Mouse (Mus musculus) stomach, embryonic 16.5 days (tissue): ENCODE results near the gene Adal. TPM values are rescaled to one million over a fixed set of nuclear protein-coding genes. Genes with fewer than 3 reads are reported as not detected.
"Not testable (repeated sequence)": the region's sequence is repeated elsewhere in the genome, so short reads cannot be mapped to it uniquely, and the experiment has no call there.

Experiments used
- ATAC-seq: fragments of 200-750 bp; cut with Nextera tagmentation; 2 replicates; pipeline ENCODE4 v1.8.0; 2017; ENCODE audit warnings: moderate number of reproducible peaks, moderate TSS enrichment; ENCODE audit not compliant: insufficient read depth, low FRiP score
- H3K27ac ChIP-seq: fragments of 300-500 bp; sonication (generic); 2 replicates; pipeline ENCODE4 v1.5.1; 2014; ENCODE audit warnings: low read length
- H3K27me3 ChIP-seq: fragments of 300-500 bp; sonication (generic); 2 replicates; pipeline ENCODE4 v1.6.1; 2014; ENCODE audit warnings: low read length, control low read depth, mixed read lengths; ENCODE audit not compliant: control insufficient read depth, insufficient read depth
- H3K36me3 ChIP-seq: fragments of 300-500 bp; sonication (generic); 2 replicates; pipeline ENCODE4 v1.6.1; 2014; ENCODE audit warnings: low read length; ENCODE audit not compliant: control insufficient read depth, insufficient read depth
- H3K4me1 ChIP-seq: fragments of 300-500 bp; sonication (generic); 2 replicates; pipeline ENCODE4 v1.6.1; 2014; ENCODE audit warnings: low read length, control low read depth, mixed read lengths; ENCODE audit not compliant: control insufficient read depth, insufficient read depth
- H3K4me2 ChIP-seq: fragments of 300-500 bp; sonication (generic); 2 replicates; pipeline ENCODE4 v1.6.1; 2014; ENCODE audit warnings: low read depth, low read length, mixed read lengths
- H3K4me3 ChIP-seq: fragments of 300-500 bp; sonication (generic); replicated peaks from 2 replicates; pipeline ENCODE4 v1.5.1; 2014; ENCODE audit warnings: mild to moderate bottlenecking, low read length
- H3K9ac ChIP-seq: fragments of 300-500 bp; sonication (generic); 2 replicates; pipeline ENCODE4 v1.6.1; 2014; ENCODE audit warnings: low read length
- H3K9me3 ChIP-seq: fragments of 300-500 bp; sonication (generic); replicated peaks from 2 replicates; pipeline ENCODE4 v1.6.1; 2016; ENCODE audit warnings: low read length, control low read depth; ENCODE audit not compliant: control insufficient read depth
- WGBS: fragments of 180-500 bp; shearing (Covaris S2); extraction: QIAGEN DNeasy Blood & Tissue Kit; methylation state at CpG from one replicate; pipeline ENCODE4 v1.1.7; 2014; 5-methylcytosine and 5-hydroxymethylcytosine counted together
- polyA plus RNA-seq: library from polyadenylated mRNA; unstranded; fragments of >200 nt; fragmentation: Nextera tagmentation; extraction: Ambion mirVana; gene quantifications from 2 replicates; pipeline ENCODE4 v1.2.1, GENCODE M21; 2015

Gene Adal
- polyA plus RNA-seq = 18.4 and 19.2 TPM in 2 replicates

DNA sequence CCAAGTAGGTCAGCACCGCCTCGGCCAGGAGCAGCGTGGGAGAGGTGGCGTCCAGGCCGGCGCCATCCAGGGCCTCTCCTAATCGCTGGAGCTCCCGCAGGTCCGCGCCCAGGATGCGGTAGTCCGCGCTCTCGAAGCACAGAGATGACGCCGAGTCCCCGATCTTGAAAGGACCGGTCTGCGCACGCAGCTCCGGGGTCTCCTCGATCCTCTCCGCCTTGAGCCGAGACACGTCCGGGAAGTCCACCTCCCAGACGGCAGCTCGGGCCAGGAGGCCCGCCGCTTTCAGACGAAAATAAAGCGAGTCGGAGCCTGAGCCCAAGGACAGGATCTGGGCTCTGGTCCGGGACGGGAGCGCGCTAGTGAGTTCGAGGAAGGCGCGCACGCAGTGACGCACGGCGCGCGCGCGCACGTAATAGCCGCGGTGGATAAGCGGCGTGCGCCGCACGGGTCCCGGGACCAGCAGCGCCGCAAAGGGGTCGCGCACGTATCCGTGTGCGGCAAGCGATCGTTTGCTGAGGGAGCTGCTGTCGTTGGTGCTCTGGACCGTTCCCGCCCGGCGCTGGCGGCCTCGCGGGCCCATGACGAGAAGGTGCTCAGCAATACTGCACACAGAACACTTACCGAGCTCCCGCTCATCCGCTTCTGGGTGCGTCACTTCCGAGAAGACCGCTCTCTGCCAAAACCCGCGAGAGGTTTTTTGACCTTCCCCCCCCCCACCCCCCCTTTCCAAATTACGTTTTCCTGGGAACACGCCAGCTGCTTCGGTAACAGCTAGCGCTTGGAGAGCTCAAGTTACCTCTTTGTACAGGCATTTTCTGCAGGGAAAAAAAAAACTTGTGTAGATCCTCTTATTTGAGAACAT lies at the start of gene Adal, which contains the start of gene Lcmt2:
Gene Adal (plus strand): TSS at position 411 of the 865 bp plus-strand sequence.
Gene Lcmt2 (minus strand): TSS at position 636 of the 865 bp plus-strand sequence.
- WGBS = under 1% methylated on average over 87 of the region's 87 CpGs
- Histone ChIP-seq H3K27me3 (no peaks in the 10 kb centered on the region), H3K4me2 (peak within 1 kb of the TSS; percentile 91), H3K9me3 (no peaks in the 10 kb centered on the region), H3K4me3 (peak within 1 kb of the TSS; percentile 77), H3K36me3 (peaks cover 10% of the 10 kb centered on the region; the same call in 1 of the 2 replicates), H3K27ac (peak within 1 kb of the TSS; percentile 98), H3K4me1 (peaks cover 18% of the 10 kb centered on the region), H3K9ac (peak within 1 kb of the TSS; percentile 91)
- peak; percentile 96 for ATAC-seq

DNA sequence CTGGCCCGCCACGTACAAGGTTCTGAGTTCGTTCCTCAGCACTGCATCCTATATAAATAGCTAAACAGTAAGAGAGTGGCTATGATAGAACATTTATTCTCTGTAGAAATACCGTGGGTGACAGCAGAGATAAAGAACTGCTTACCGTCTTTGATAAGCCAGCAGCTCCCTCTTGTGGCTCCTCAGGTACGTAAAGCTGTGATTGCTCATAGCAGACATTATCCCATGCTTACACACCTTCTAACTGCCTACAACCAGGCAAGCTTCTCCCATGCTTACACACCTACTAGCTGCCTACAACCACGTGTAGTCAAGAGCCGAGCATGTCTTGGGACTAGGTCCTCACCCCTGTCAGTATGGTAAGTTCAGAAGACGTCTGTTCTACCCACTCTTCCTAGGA lies 38.2 kb upstream of the Adal start:
- 12% methylated on average over 9 of the region's 9 CpGs for WGBS
- Histone ChIP-seq H3K4me3 (no peak overlapping the region), H3K27ac (no peak overlapping the region), H3K36me3 (no peaks in the 10 kb centered on the region), H3K4me2 (no peak overlapping the region), H3K9me3 (no peaks in the 10 kb centered on the region), H3K27me3 (no peaks in the 10 kb centered on the region), H3K9ac (no peak overlapping the region), H3K4me1 (no peaks in the 10 kb centered on the region)
- 0 out of 2 replicates have a peak, but pooled peaks have one; percentile 25 for ATAC-seq

DNA sequence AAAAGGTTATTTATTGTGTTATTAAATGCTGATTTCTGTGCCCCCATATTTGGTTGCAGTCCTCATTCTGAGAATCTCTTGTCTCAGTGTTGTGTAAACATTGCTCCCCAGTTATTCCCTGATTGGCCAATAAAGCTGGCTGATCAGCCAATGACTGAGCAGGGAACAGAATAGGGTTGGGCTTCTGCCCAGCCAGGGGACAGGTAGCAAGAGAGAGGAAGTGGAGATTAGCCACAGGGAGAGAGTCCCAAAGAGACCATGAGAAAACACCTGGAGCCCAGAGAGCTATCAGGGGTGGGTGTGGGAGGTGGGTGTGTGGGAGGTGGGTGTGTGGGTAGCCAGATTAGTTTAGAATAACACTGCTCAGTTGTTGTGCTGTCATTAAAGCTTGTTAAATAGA lies 34.3 kb upstream of the Adal start:
- Histone ChIP-seq H3K4me1 (no peaks in the 10 kb centered on the region), H3K27me3 (no peaks in the 10 kb centered on the region), H3K27ac (no peak overlapping the region), H3K4me2 (no peak overlapping the region), H3K9me3 (no peaks in the 10 kb centered on the region), H3K36me3 (no peaks in the 10 kb centered on the region), H3K9ac (no peak overlapping the region), H3K4me3 (no peak overlapping the region)
- no peak for ATAC-seq

DNA sequence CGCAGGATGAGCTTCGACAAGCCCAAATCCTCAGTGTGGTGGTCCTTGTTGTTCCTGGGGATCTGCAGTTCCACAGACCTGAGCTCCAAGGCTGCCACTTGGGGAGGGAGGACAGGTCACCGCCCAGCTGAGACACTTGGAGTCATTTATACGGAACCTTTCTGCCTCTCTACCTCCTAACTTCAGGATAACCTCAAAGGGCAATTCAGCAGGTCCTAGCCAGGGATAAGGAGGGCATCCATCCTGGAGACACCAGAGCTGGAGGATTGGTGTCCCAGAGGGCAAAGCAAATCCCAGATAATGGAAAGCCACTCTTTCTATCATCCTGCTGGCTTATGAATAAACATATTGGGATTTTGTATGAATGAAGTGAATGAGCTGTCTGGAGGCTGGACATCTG lies 30.5 kb upstream of the Adal start, which contains the start of gene Tgm7:
Gene Tgm7 (minus strand): TSS at position 101 of the 400 bp plus-strand sequence.
- Histone ChIP-seq H3K4me2 (no peak within 1 kb of the TSS), H3K9ac (no peak within 1 kb of the TSS), H3K36me3 (no peaks in the 10 kb centered on the region), H3K9me3 (no peaks in the 10 kb centered on the region), H3K27ac (no peak within 1 kb of the TSS), H3K27me3 (no peaks in the 10 kb centered on the region), H3K4me1 (no peaks in the 10 kb centered on the region), H3K4me3 (no peak within 1 kb of the TSS)
- no peak for ATAC-seq
- 94% methylated on average over 4 of the region's 4 CpGs for WGBS

DNA sequence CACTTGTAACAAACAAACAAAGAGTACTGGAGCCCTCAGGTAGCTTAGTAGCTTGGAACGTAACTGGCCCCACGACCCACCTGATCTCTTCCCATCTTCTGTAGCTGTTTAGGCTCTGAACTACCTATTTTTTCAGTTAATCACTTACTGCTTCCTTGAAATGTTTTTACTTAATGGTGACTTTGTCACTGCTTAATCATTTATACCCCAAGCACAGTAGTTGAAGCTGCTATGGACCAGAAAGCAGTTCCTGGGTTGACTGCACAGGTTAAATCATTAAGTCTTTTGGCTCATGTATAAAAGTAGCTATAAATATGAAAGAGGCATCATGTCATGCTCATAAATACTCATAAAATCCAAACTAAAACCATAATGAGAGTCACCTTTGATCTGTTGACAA lies 24.8 kb upstream of the Adal start:
- no peaks in the 10 kb centered on the region for H3K36me3 ChIP-seq
- H3K4me1 ChIP-seq = no peaks in the 10 kb centered on the region
- 86% methylated on average over 2 of the region's 2 CpGs for WGBS
- H3K4me3 ChIP-seq = no peak overlapping the region
- no peak overlapping the region for H3K4me2 ChIP-seq
- no peak overlapping the region for H3K9ac ChIP-seq
- no peak overlapping the region for H3K27ac ChIP-seq
- no peaks in the 10 kb centered on the region for H3K27me3 ChIP-seq
- no peaks in the 10 kb centered on the region for H3K9me3 ChIP-seq
- ATAC-seq = no peak

DNA sequence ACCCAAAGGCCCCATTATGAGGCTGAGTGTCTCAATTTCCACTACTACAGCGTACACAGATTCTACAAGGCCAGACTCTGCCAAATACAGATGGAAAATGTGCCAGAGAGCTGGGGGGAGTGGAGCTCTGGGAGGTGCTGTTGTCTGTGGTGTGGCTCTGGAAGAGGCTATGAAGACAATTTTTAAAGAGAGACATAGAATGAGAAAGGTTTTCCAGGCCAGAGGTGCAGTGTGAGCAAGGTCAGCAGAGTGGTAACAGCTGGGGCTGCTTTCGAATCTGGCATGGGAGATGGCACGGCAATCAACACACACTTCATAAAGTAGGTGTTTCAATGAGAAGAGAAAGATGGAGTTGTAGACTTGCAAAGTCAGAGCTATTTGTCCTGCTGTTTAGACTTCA lies 21.0 kb upstream of the Adal start:
- no peaks in the 10 kb centered on the region for H3K27me3 ChIP-seq
- no peak overlapping the region for H3K9ac ChIP-seq
- H3K36me3 ChIP-seq = no peaks in the 10 kb centered on the region
- H3K4me2 ChIP-seq = no peak overlapping the region
- no peak overlapping the region for H3K4me3 ChIP-seq
- WGBS = 80% methylated on average over 3 of the region's 3 CpGs
- no peak for ATAC-seq
- no peaks in the 10 kb centered on the region for H3K9me3 ChIP-seq
- no peak overlapping the region for H3K27ac ChIP-seq
- H3K4me1 ChIP-seq = no peaks in the 10 kb centered on the region

DNA sequence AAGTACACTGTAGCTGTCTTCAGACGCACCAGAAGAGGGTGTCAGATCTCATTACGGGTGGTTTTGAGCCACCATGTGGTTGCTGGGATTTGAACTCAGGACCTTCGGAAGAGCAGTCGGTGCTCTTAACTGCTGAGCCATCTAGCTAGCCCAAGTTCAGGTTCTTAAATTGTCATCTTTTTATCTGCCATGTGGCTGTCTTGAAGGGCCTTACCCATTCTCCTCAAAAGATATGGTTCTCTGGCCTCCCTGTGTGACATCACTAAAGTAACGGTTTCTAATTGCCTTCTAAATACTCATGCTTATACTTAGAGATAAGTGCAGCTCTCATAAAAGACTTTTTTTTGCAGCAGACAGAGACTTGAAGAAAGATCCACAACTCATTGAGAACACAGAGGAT lies 13.9 kb upstream of the Adal start:
- 91% methylated on average over 5 of the region's 5 CpGs for WGBS
- H3K27me3 ChIP-seq, H3K27ac ChIP-seq, ATAC-seq, H3K9me3 ChIP-seq, H3K4me1 ChIP-seq, H3K4me2 ChIP-seq, H3K4me3 ChIP-seq, H3K9ac ChIP-seq, H3K36me3 ChIP-seq: not testable (repeated sequence)

DNA sequence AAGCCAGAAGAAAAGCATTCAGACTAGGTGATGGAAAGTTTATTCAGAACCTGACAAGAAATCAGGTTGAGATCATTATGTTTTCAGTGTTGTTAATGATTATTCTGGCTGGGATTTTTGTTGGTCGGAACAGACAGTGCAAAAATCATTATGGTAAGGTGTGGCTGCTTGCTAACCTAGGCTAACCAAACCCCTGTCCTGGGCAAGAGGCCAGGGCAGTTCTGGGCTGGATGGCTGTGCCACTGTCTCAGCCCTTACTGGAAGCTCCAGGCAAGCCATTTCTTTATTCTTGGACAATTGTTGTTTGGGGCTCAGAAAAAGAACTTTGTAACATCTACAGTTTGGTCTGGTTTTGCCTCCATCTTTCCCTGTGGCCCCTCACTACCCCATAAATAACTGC lies 12.7 kb upstream of the Adal start:
- Histone ChIP-seq H3K36me3 (no peaks in the 10 kb centered on the region), H3K4me3 (no peak overlapping the region), H3K27me3 (no peaks in the 10 kb centered on the region), H3K4me2 (no peak overlapping the region), H3K9me3 (no peaks in the 10 kb centered on the region), H3K9ac (no peak overlapping the region), H3K4me1 (no peaks in the 10 kb centered on the region), H3K27ac (no peak overlapping the region)
- no peak for ATAC-seq
- 59% methylated on average over 1 of the region's 1 CpGs for WGBS

DNA sequence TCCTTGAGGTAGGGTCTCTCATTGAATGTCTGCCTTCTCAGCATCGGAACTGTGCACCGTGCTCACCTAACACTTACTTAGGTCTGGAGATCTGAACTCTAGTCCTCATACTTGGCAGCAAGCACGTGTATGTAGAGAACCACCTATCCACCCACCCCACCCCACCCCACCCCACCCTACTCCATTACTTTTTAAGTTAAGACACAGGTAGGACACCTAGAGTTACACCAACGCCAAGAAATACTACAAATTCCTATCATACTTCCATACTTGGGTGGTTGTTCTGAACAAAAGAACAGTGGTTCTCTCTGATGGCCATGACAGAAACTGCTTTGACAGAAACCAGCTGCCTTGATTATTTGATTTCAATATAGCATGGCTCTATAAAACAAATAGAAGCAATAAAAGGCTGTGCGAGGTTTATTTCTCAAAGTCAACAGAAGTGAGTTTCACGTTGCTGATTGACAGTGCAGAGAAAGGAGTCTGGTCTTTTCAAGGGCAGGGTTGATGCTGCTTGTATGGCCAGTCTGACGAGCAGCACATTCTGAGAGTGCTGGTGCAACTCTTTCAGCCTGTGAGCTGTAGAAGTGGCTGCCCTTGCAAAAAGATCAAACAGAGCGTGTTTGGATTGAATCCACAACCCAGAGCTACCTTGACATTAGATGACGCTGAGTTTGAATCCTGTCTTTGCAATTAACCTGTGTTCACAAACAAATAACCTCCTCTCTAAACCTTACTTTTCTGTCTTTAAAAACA lies 11.2 kb upstream of the Adal start:
- H3K4me2 ChIP-seq = no peak overlapping the region
- H3K36me3 ChIP-seq = no peaks in the 10 kb centered on the region
- no peak overlapping the region for H3K27ac ChIP-seq
- no peak overlapping the region for H3K9ac ChIP-seq
- H3K4me3 ChIP-seq = no peak overlapping the region
- 51% methylated on average over 9 of the region's 9 CpGs for WGBS
- no peaks in the 10 kb centered on the region for H3K4me1 ChIP-seq
- no peaks in the 10 kb centered on the region for H3K27me3 ChIP-seq
- no peaks in the 10 kb centered on the region for H3K9me3 ChIP-seq
- no peak for ATAC-seq
